Mouse (Mus musculus) Muller cell, postnatal 12 days (primary cell): ENCODE results near the gene Rbfox1.

Experiments used
- DNase-seq: peaks from one replicate; pipeline ENCODE4 v3.0.0-alpha.2; 2015; ENCODE audit errors: inconsistent ontology term

Rbfox1 gene

GRCm38 (mm10) chr16:7145505-7145904, 1260.3 kb downstream of the Rbfox1 start:
- peak; percentile 7 for DNase-seq

DNA sequence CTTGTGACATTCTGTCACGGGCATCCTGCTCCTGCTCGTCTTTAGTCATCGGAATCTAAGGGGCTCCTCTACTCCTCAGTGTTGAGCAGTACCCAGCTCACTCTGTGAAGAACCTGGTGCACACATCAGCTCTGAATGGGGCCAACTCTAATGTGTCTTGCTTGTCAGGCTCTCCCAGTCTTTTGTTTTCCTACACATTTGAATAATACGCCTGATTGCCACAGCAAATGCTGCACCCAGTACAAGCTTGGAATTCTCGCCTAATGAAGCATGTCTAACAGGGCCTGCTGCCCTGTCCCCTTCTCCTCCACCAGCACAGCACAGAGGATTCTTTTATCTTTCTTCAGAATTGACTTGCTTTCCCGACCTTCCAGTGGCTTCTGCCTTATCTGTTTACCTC, 1261.3 kb downstream of the Rbfox1 start:
- DNase-seq: peak; percentile 78

DNA sequence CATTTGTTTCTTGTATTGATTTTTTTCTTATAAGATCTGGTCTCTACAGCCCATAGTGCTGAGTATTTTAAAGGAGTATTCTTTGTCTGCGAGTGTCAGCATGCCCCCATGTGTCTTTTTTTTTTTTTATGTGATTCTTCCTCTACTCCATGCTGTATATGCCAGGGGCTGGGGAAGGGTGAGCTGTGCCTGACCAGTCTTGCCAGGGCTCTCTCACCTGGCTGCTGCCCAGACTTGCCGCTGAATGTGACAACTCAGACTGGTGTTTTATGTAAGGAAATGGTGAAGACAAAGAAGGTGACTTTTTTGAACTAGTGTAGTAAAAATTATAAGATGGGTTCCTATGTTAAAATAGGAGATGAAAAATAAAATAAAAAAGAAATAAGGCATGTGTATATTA, 1262.7 kb downstream of the Rbfox1 start:
- no peak for DNase-seq

- no peak for DNase-seq
Measured at GRCm38 (mm10) chr16:7149106-7149899, 1264.1 kb downstream of the Rbfox1 start.

DNA sequence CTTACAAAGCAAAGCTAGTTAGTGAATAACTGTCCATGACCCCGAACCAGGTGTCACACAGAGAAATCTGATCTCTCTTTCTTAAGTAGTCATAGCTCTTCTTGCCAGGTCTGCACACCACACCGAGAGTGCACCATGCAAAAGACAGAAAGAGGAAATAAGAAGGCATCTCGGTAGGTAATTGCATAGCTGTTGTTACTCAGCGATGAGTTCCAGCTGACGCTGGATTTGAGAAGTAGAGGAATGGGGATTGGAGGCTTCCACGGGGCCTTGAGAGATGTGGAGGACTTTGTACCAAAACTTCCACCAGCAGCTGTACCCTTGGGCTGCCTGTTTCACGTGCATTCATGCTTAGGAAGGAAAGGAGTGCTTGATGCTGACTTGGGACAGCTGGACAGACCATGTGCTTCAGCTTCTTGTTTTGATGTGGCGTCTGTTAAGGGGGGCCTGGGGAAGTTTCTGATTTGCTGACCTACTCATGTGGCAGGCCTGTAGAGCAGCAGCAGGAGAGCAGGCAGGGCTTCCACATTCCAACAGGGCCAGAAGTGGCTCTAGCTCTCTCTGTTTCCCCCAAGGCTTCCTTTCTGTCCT, 1265.1 kb downstream of the Rbfox1 start:
- peak; percentile 71 for DNase-seq

GRCm38 (mm10) chr16:7152401-7152800, 1267.2 kb downstream of the Rbfox1 start:
- DNase-seq: no peak

- DNase-seq: no peak
Measured at GRCm38 (mm10) chr16:7154671-7155070, 1269.5 kb downstream of the Rbfox1 start.

DNA sequence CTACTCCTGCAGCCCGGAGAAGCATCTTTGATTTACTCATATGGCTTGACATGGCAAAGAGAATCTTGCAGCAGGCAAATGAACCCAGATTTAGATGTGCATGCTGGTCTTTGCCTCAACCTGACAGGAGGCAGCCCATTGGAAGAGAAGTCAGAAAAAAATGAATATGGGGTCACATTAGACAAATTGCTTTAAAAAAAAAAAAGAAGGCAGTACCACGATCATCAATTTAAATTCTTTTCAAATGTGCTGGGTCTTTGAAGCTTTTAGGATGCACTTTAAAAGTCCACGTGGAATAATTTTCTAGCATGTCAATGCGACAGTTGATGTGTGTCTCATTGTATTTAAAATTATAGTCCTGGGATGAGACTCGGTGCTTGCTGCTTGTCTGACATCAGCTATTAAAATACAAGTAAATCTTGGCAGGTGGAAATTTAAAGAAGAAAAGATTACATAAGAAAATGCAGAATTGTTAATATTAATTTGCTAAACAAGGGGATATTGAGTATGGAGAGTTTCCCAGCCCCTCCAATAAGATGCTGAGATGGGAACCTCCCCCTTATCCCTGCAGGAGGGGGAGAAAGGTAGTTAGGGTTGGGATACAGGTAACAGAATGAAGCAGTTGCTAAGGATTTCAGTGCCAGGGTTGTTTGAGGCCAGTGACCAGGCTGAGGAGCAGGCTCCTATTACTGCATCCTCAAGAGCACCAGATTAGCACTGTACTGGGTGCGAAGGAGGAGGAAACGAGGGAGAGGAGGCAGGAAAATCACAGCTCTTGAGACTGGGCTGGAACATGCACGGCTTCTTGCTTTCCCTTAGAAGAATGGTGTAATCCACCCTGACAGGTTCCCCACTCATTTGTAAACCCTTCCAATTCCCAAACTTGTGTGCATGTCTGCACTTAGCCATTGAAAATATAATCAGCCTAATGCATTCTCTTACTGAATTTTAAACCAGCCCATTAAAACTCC, 1274.0 kb downstream of the Rbfox1 start:
- DNase-seq: no peak

- DNase-seq: no peak
Measured at GRCm38 (mm10) chr16:7159827-7160217, 1274.7 kb downstream of the Rbfox1 start.

- DNase-seq: no peak
Measured at GRCm38 (mm10) chr16:7162168-7162567, 1277.0 kb downstream of the Rbfox1 start.

DNA sequence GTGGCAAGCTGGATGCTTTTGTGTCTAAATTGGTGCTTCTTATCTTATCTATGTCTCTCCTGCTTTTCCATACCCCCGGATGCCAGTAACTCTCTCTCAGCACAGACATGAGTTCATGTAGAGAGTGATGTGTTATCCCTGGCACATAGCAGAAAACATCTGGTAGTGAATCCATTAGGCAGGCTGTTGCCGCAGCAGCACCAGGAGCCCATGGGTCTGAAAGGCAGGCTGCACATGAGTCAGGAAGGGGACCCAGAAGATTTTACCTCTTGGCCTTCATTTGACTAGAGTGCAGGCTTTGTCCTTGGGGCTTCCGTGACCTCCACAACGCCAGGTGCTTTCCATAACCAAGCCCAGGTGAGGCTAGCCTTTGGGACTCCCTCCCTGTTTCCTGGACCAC, 1278.5 kb downstream of the Rbfox1 start:
- DNase-seq: no peak

DNA sequence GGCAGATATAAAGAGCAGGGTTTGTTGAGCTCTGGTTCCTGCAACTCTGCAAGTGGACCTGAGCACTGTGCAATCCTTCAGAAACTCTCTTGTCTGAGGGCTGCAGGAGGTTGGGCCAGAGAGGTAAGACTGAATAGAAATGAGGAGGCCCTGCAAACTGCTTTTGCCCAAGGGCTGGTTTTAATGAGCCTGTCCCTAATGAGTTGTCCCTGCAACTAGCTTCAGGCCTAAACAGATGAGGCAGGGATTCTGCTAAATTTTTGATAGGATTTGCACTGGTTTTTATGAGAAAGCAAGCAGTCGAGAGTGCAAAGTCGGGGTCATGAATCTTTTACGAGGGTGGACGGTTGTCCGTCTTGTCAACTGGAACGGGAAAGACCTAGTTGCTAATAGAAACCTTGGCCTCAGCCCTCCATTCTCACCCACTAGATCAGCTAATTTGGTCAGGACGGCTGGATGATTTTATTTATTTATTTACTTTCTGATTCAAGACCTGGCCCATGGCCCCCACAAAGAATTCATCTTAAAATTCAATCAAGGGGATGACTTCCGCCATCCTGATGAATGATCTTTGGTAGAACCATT, 1279.1 kb downstream of the Rbfox1 start:
- DNase-seq: no peak

GRCm38 (mm10) chr16:7175960-7176359, 1290.8 kb downstream of the Rbfox1 start:
- DNase-seq: no peak

GRCm38 (mm10) chr16:7187788-7188187, 1302.6 kb downstream of the Rbfox1 start:
- DNase-seq: no peak

DNA sequence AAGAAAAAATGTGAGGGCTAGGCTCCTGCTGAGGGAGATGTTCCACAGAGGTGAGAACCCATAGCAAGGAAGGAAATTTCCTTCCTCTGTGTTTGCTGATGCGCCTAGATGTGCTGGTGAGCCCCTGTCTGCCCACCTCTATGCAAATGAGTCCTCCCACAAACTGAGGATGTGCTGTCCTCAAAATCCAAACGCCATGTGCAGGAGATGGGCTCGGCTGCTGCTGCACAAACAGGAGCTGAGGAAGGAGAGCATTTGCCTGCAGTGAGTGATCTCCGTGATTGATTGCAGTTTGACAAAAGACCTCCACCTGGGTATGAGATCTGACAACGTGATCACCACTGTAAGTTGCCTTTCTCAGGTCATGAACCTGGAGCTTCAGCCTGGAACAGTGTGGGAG, 1308.4 kb downstream of the Rbfox1 start:
- DNase-seq: no peak

DNA sequence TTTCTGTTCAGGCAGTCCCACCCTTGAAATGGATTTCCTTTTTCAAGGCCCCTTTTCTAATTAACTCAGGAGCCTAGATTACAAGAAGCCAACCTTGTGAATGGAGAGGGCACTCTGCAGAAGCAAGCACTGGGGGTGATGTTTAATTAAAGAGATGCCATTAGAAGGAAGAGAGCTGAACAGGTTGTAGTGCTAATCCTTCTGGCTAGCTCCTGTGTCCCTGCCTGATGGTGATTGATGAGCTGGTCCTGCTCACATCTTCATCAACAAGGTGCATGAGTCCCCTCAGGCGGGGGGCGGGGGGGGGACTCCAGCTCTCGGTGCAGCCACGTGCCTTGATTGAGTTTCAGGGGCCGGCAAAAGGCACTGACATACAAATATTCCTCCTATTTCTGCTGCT, 1312.8 kb downstream of the Rbfox1 start:
- no peak for DNase-seq

DNA sequence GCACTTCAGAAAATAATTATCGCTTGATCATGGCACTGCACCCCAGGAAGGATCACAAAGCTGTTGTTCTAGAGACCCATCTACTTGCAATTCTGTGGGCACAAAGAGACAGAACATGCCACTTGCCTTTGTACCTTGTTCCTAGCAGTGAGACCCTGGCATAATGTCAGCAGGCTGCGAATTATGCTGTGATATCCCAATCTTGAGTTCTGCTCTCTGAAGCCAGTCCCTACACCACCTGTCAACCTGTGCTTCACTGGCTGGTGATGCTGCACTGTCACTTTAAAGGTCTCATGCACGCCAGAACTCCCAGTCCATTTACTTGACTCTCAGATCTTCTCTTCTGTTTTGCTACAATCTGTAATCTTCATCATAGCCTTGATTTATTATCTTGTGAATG, 1315.1 kb downstream of the Rbfox1 start:
- no peak for DNase-seq

- DNase-seq: peak; percentile 0
Measured at GRCm38 (mm10) chr16:7201816-7202215, 1316.7 kb downstream of the Rbfox1 start.

DNA sequence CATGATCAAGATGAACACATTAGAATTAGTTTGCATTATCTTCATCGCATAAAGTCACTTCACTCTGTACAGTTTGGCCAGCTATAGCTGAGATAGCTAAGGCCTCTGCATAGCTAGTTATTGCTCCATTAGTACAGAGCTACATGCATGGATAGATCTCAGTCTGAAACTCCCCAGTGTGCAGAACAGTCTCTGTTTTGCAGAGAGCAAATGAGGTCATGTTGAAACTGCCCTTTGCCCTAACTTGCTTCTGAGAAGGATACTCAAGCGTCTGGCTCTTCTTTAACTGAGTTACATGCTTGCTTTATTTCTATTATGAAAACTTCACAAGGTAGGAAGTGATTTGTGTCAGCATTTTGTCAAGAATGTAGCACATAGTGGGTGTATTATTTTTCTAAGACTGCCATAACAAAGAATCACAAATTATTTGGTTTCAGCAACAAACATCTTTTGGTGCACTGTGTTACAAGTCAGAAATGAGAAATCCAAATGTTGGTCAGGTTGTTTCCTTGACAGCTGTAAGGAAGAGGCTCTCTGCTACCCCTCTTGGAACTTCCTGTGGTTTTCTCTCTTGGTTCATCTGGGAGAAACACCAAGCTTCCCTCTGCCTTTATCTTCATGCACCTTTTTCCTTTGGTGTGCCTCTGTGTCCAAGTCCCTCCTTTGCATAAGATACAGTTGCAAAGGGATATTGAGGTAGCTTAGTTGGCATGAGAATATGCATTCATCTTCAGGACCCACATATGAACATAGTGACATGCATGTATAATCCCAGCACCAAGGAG, 1321.2 kb downstream of the Rbfox1 start:
- DNase-seq: no peak

- DNase-seq: no peak
Measured at GRCm38 (mm10) chr16:7207599-7207998, 1322.4 kb downstream of the Rbfox1 start.

- DNase-seq: no peak
Measured at GRCm38 (mm10) chr16:7212756-7213155, 1327.6 kb downstream of the Rbfox1 start.
